Mouse (Mus musculus) skeletal muscle tissue, adult 2 months (tissue): ENCODE data around the gene Vopp1.
"Not testable (repeated sequence)": the region's sequence is repeated elsewhere in the genome, so short reads cannot be mapped to it uniquely, and the experiment has no call there.

Experiments
- DNase-seq: peaks from one replicate; pipeline ENCODE4 v3.0.0-alpha.2; 2012; ENCODE audit warnings: low read depth, low spot score

Gene Vopp1

DNA sequence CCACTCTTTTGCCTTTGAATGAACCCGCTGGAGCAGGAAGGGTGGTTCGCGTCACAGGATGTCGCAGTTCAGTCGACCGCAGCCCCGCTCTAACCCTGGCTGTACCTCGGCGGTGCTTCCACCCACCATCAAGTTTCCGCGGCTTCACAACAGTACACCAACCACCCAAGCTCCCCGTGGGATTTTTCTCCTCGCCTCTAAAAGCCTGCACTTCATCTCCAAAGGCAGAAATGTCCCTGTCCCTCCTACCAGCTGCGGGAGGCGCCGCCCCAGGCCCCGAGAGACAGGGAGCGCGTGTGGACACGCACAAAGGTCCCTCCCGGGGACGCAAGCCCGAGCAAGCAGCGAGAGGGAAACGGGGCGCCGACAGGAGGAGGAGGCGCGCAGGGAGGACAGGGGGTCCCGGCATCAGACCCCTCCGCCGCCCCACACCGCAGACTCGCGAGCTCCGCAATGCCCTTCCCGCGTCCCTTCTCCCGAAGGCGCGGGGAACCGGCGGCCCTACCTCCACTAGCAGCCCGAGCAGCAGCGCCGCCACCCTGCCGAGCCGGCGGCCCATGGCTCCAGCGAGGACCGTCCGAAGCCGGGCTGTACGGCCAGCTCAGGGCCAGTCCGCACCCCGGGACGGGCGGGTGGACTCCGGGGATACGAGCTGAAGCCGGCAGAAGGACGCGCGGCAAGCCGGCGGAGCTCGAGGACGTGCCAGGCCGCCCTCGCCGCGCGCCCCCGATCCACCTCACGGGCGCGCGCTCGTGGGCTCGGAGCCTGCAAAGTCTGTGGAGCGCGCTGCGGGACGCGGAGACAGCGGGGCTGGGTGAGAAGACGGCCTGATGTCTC, at the start of gene Vopp1:
TSS of gene Vopp1 (minus strand) at position 738 of the 837 bp plus-strand sequence.
- peak; percentile 22 for DNase-seq

DNA sequence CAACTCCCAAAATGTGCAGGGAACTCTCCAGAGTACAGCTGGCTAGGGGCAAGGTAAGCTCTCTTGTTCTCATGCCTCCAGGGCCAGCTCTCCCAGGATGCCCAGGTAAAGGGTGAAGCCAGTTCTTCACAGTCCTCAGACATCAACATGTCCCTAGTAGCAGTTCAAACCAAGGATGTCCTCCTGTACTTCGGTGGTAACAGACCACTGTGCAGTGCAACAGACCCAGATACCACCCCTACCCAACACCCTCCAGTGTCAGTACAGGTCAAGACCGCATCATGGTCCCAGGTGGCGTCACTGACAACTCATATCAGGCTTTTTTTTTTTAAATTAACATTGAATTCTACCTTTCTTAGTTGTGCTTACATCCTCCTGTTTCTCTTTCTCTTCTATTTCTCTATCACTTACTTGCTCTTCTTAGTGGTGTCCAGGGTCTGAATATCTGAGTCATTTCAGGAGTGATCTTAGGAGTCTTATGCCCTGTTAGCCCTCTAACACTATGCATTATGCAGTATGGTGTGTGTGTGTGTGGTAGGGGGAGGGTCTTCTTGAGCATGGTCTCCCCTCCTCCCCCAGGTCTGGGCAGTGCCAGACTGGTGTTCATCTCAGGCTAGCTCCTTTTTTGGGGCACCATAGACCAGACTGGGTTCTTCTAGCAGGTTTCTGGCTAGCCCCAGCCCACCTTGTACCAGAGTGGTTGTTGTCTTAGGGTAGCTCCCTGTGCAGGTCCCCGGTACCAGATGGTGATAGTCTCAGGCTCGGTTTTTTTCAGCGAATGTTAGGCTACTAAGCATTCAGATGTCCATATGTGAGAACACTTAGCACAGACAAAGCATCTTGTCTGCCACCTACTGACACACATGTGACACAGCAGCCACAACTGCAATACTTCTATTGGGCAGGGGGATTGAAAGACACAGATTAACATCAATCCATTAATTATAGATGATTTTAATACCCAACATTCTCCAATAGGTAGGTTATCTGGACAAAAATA, 34.4 kb upstream of the Vopp1 start:
- DNase-seq = peak; percentile 5

DNA sequence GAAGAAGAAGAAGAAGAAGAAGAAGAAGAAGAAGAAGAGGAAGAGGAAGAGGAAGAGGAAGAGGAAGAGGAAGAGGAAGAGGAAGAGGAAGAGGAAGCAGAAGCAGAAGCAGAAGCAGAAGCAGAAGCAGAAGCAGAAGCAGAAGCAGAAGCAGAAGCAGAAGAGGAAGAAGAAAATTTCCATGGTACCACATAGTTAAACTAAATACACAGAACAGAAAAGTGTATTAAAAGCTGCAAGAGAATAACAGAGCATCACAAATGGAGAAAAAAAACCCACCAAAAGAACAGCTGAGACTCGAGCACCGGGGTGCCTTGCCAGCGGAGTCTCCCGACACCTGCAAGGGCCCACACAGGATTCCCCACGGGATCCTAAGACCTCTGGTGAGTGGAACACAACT, 26.2 kb upstream of the Vopp1 start:
- DNase-seq = not testable (repeated sequence)

GRCm38 (mm10) chr6:57850286-57850685, 25.3 kb upstream of the Vopp1 start, which contains the start of gene Vmn1r21:
Gene Vmn1r21 (minus strand): TSS chr6:57850343.
- DNase-seq = no peak

DNA sequence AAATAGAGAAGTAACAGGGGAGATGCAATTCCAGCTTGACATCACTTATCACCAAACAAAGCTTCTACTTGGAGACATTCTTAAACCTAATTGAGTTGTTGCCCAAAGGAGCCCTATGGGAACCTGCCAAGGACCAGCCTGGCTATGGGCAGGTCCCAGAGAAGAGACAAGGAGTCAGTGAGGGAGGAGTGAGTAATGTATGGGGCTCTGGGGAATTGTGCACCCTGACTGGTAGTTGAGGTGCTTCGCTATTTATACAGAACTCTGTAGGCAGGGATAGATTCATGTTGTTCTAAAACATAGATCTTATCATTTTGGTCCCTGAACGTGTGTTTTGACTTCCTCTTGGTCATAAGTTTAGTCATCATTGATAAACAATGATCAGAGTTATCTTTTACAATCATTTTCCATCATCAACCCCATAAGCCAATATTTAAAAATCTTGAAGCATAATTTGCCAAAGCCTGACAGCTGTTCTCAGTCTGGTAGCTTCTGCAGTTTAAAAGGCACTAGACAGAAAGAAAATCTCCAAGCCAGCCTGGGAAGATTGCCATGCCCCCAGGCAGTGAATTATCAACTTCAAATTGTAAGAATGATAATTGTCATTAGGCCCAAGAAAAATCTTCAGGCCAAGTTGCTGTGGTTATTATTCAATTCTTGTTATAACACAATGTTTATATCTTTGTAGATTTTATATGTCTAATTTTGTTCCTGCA, 14.9 kb upstream of the Vopp1 start:
- no peak for DNase-seq

DNA sequence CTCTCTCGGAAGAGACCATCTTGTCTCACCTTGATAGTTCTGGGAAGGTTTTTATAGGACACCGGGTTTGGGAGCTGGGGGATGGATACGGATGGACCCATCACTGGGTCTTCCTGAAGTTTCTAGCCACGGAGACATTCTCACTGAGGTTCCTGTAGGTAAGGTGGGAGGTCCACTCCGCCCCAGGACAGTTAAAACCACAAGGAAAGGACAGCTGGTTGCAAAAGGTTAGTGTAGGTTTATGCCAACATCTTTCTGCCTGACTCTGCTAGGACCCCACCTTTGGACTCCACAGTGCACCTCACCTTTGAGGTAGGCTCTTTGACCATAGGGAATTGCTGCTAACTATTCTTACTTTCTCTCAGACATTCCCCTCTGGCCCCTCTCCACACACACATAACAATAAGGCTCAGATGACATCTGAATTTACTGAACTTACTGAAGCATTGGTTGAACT, 328 bp upstream of the Vopp1 start:
- DNase-seq = no peak

- no peak for DNase-seq
These were observed 1.5 kb downstream of the Vopp1 start for GRCm38 (mm10) chr6:57823461-57823860.

- DNase-seq = no peak
These were observed 2.1 kb downstream of the Vopp1 start for GRCm38 (mm10) chr6:57822648-57823410.

DNA sequence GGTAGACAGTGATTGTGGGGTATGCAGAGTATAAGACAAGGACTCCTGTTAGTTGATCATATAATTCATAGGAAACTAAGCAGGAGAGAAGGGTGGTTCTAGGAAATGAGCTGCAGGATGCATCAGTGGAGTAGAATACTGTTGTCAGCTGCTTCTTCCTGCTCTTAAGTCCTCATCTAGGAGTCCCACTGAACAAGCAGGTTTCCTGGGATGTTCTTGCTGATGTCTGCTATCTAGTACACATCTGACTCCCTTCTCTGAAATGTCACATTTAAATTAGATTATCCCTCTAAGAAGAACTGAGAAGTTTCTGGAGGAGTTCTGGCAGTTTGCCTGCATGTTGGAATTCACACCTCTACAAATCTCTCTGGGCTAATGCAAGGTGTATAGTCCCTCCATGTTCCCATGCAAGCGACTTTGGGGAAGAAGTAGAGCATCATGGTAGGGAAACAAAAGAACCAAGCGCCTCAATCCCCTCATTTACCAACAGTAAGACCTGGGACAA, 10.5 kb downstream of the Vopp1 start:
- DNase-seq = no peak

GRCm38 (mm10) chr6:57811748-57812730, 12.9 kb downstream of the Vopp1 start:
- no peak for DNase-seq

DNA sequence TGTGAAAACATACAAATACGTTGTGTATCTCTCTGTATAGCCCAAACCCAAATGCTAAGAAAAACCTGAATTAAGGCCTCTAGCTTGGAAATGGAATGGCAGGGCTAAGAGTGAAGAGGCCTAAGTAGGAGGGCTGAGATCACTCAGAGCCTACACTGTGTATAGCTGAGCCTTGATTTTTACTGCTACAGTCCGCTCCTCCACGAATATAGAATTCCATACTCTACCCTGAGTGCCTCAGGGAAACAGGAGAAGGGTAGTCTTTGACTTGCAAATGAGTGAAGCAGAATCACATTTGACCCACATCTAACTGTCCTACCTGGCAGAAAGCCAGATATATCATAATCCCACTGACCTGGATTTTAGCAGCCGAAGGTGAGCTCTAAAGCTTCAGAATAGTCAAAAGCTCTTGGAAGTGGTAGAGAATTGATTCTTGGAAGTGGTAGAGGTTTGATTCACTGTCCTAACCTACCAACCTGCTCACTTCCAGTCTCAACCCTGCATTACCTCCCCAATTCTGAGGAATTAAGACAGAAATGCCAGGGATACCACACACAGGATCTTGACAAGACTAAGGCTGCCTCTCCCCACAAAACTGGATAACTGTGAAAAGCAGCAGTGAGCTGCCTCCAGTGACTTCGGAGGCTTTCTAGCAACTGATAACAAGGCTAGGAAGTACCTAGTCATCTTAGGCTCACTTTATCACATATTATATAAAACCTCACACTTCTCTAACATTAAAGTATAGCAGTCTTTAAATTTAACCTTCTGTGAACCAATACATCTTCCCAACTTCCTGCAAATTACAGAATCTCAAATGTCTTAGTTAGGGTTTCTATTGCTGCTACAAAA, 19.5 kb downstream of the Vopp1 start:
- DNase-seq = no peak

GRCm38 (mm10) chr6:57803130-57803529, 21.8 kb downstream of the Vopp1 start:
- no peak for DNase-seq

DNA sequence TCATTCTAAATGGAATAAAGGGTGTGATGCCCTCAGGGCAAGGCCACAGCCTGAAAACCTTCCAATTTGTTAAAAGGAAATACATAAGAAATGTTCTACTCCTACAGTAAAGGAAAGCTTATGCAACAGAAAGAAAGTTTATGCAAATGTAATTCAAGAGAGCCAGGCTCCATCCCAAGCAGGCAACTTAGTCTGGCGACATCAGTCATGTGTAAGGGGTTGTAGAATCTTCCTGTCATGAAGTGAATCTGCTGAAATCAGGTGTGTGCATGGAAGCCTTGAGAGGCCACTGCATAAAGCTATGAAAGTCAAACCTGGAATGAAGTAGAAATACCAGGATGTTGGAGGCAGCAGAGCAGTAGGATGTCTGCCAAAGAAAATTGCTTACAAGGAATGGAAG, 26.0 kb downstream of the Vopp1 start:
- no peak for DNase-seq

DNA sequence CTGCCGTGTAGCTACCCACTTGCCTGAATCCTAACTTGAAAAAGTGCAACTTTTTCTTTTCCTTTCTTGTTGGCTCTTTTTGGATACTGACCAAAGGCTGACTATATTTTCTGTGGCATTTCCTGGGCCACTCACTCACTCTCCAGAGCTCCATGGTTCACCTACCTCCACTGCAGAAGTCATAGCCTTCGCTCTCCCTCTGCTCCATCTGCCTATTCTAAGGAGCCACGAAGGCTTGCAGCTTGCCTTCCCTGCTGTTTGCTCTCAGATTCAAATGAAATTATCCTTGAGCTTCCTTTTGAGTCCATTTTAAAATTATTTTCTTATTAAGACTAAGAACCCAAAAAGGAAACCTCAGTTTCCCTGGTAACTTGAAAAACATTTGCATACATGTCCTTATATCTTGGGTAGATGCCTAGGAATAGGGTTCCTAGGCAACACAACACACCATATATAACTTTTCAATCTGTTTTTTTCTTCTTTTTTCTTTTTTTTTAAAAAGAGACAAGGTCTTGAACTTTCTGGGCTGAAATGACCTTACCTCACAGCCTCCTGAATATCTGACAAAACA, 28.0 kb downstream of the Vopp1 start:
- DNase-seq = no peak

DNA sequence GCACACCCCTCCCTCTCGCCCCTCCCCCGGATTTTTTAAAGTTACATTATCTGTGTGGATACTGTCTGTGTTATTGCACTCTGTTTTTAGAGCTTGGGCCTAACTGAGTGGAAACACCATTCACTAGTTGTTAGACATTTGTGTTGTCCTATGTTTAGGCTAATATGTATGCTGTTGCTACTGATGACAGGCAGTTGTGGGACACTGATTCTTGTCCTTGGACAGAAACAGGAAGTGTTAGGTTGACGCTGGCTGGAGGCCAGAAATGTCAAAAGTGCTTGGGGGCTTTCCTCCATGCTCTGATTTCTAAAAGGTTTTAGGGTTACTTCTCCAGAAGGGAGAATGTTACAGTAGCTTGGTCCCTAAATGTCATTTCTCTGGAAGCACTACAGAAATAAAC, 29.1 kb downstream of the Vopp1 start:
- no peak for DNase-seq

GRCm38 (mm10) chr6:57792821-57793220, 32.1 kb downstream of the Vopp1 start:
- not testable (repeated sequence) for DNase-seq

DNA sequence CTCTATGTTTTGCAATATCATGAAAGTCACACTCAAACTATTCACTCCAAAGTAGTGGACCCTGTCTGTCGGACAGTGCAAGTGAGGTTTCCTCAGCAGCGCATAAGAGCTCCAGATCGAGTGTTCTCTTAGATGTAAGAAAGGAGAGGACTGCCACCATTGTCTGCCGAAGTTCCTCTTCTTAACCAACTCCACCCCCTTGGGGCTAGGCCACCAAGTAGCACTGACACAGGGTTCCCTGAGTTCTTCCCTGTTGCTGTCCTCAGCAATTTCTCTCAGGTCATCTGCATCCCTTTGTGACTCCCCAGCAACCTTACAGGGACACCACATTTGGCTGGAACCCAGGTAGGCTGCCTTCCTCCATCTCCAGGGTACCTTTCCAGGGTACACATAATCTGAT, 34.4 kb downstream of the Vopp1 start:
- DNase-seq = no peak

GRCm38 (mm10) chr6:57787376-57787775, 37.6 kb downstream of the Vopp1 start:
- no peak for DNase-seq
